Mouse (Mus musculus): Measurements from ENCODE around the gene Trim5. TPM values are rescaled to one million over a fixed set of nuclear protein-coding genes. Genes with fewer than 3 reads are reported as not detected.

The Trim5 gene
- polyA plus RNA-seq (2012; rRNA removed; ENCODE audit: low replicate concordance) = 0.94 and 2.2 TPM in 2 replicates

GRCm38 (mm10) chr7:104287576-104288443, at the start of gene Trim5:
Gene Trim5, minus strand, starts transcription at chr7:104288094.

GRCm38 (mm10) chr7:104329171-104329570, 41.3 kb upstream of the Trim5 start, which contains the start of gene Trim34b:
Gene Trim34b, plus strand, starts transcription at chr7:104329471.

GRCm38 (mm10) chr7:104315369-104316080, 27.6 kb upstream of the Trim5 start, which contains the start of gene Trim12a:
Gene Trim12a, minus strand, starts transcription at chr7:104315466.

GRCm38 (mm10) chr7:104244287-104245181, 43.4 kb downstream of the Trim5 start, which contains the start of gene Trim34a:
Gene Trim34a, plus strand, starts transcription at chr7:104244457.

GRCm38 (mm10) chr7:104218701-104219569, 69.0 kb downstream of the Trim5 start, which contains the start of gene Trim6:
Gene Trim6, plus strand, starts transcription at chr7:104218793.

Other genes with a start within 250 kb of the Trim5 start
- not detected in 2 replicates for gene Olfr642, start 235.4 kb downstream of the Trim5 start, polyA plus RNA-seq (2012; rRNA removed; ENCODE audit: low replicate concordance)
- gene 4930516K23Rik, start 226.6 kb downstream of the Trim5 start, polyA plus RNA-seq (2012; rRNA removed; ENCODE audit: low replicate concordance) = not detected in 2 replicates
- not detected in 2 replicates for gene Olfr644, start 216.2 kb downstream of the Trim5 start, polyA plus RNA-seq (2012; rRNA removed; ENCODE audit: low replicate concordance)
- gene Olfr645, start 202.6 kb downstream of the Trim5 start, polyA plus RNA-seq (2012; rRNA removed; ENCODE audit: low replicate concordance) = not detected in 2 replicates
- not detected in 2 replicates for gene Olfr646, start 183.2 kb downstream of the Trim5 start, polyA plus RNA-seq (2012; rRNA removed; ENCODE audit: low replicate concordance)
- gene Ubqln5, start 158.3 kb downstream of the Trim5 start, polyA plus RNA-seq (2012; rRNA removed; ENCODE audit: low replicate concordance) = not detected in 2 replicates
- gene Olfr643, start 150.7 kb downstream of the Trim5 start, polyA plus RNA-seq (2012; rRNA removed; ENCODE audit: low replicate concordance) = not detected in 2 replicates
- gene Ubqln3, start 144.8 kb downstream of the Trim5 start, polyA plus RNA-seq (2012; rRNA removed; ENCODE audit: low replicate concordance) = not detected in 2 replicates
- gene Ubqlnl, start 137.5 kb downstream of the Trim5 start, polyA plus RNA-seq (2012; rRNA removed; ENCODE audit: low replicate concordance) = not detected in 2 replicates
- not detected in 2 replicates for gene Olfm5, start 123.3 kb downstream of the Trim5 start, polyA plus RNA-seq (2012; rRNA removed; ENCODE audit: low replicate concordance)
- gene Olfr648, start 104.7 kb downstream of the Trim5 start, polyA plus RNA-seq (2012; rRNA removed; ENCODE audit: low replicate concordance) = not detected in 2 replicates
- not detected in 2 replicates for gene Olfr649, start 92.1 kb downstream of the Trim5 start, polyA plus RNA-seq (2012; rRNA removed; ENCODE audit: low replicate concordance)
- 0.97 and 1.1 TPM in 2 replicates for gene Trim6, start 69.3 kb downstream of the Trim5 start, polyA plus RNA-seq (2012; rRNA removed; ENCODE audit: low replicate concordance)
- 10.2 and 25.5 TPM in 2 replicates for gene Trim34a, start 43.6 kb downstream of the Trim5 start, polyA plus RNA-seq (2012; rRNA removed; ENCODE audit: low replicate concordance)
- 5.0 and 10.4 TPM in 2 replicates for gene Trim12a, start 27.4 kb upstream of the Trim5 start, polyA plus RNA-seq (2012; rRNA removed; ENCODE audit: low replicate concordance)
- 3.1 and 4.1 TPM in 2 replicates for gene Trim34b, start 41.4 kb upstream of the Trim5 start, polyA plus RNA-seq (2012; rRNA removed; ENCODE audit: low replicate concordance)
- gene Trim12c, start 65.3 kb upstream of the Trim5 start, polyA plus RNA-seq (2012; rRNA removed; ENCODE audit: low replicate concordance) = 3.1 and 6.3 TPM in 2 replicates
- 0.74 and 1.5 TPM in 2 replicates for gene Trim30b, start 81.8 kb upstream of the Trim5 start, polyA plus RNA-seq (2012; rRNA removed; ENCODE audit: low replicate concordance)
- 0.27 and 0.29 TPM in 2 replicates for gene Trim30c, start 112.7 kb upstream of the Trim5 start, polyA plus RNA-seq (2012; rRNA removed; ENCODE audit: low replicate concordance)
- gene Trim30a, start 177.1 kb upstream of the Trim5 start, polyA plus RNA-seq (2012; rRNA removed; ENCODE audit: low replicate concordance) = 5.6 and 13.5 TPM in 2 replicates
- gene Trim30d, start 219.8 kb upstream of the Trim5 start, polyA plus RNA-seq (2012; rRNA removed; ENCODE audit: low replicate concordance) = 2.2 and 8.1 TPM in 2 replicates